Mouse (Mus musculus): ENCODE results near the gene Ramac. TPM values are rescaled to one million over a fixed set of nuclear protein-coding genes. Genes with fewer than 3 reads are reported as not detected.

Ramac gene
- 10 to 100 TPM; 30.0 to 31.1 TPM for total RNA-seq (2021)

DNA sequence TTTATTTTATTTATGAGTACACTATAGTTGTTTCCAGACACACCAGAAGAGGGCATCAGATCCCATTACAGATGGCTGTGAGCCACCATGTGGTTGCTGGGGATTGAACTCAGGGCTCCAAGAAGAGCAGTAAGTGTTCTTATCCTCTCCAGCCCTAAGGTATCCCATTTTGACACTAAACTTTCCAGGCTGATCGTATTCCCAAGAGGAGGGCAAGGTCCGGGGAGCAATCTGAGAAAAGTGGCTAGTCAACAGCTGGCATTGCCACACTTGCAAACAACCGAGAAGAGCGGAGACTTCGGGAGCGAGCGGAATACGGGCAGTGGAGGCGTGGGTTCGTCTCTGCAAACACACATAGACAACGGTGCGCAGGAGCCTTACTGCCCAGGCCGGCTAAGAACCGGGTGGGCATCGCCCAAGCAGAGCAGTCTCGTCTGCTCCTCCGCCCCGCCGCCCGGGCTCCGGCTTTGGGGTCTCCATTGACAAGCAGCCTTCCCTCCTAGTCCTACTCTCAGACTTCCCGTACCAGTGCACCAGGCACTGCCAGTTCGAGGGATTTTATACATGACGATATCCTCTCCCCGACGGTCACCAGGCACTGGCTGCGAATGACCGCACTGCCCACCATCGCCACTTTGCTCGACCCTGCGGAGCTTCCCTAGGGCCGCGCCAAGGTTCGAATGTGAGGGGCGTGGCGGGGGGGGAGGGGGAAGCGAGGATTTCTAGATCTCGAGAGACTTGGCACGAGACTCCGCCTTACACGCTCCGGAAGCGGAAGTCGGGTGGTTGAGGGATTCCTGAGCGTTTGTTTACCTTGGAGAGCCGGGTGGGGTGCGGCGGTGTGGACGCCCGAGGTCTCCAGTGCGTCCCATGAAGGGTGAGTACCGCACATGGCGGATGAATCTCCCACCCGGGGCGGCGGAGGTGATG, at the start of gene Ramac:
Gene Ramac (plus strand): TSS at position 746 of the 930 bp plus-strand sequence.
- DNase-seq (ENCODE audit: low spot score), result peak; percentile 72
- intact Hi-C loops (cut with DNase I), result no loop called here

GRCm38 (mm10) chr7:81718657-81719056, 44.1 kb upstream of the Ramac start:
- DNase-seq (ENCODE audit: low spot score), result no peak

GRCm38 (mm10) chr7:81719216-81719661, 43.5 kb upstream of the Ramac start:
- intact Hi-C loops (cut with DNase I), result no loop called here
- DNase-seq (ENCODE audit: low spot score), result no peak

More at GRCm38 (mm10) chr7:81718657-81719056, 44.1 kb upstream of the Ramac start:
- intact Hi-C loops (cut with DNase I), result no loop called here

GRCm38 (mm10) chr7:81721271-81721670, 41.5 kb upstream of the Ramac start:
- intact Hi-C loops (cut with DNase I), result no loop called here
- no peak for DNase-seq (ENCODE audit: low spot score)

GRCm38 (mm10) chr7:81723851-81724250, 38.9 kb upstream of the Ramac start:
- intact Hi-C loops (cut with DNase I), result no loop called here
- no peak for DNase-seq (ENCODE audit: low spot score)

DNA sequence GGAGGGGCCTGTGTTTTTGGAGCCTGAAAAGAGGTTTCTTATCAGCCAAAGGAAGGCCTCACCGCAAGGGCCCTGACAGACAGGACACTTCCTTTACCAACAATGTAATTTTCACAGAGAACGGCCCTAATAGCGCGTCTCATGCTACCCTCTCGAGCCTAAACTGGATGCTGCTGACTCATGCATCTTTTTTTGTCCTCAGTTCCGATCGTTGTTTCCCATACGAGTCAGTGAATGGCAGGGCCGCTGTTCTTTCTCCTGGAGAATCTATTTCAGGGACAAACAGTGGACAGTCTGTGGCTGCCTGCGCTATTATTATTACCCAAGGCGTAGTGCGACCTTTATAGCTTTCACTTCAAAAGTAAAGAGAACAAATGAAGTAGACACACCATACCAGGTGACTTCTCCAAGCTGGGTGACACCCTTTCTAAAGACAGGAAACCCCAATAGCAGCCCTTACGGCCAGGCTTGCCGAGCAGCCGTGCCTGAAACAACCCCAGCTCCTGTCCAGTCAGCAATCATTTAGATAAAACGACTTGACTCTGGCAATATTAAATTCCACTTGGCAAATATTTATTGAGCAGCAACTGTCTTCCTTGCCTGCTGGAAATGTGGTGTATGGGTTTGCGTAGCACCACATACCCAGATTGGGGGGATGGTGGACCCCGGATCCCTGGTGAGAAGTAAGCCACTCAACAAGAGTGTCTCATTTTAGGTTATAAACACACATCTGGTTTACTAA, 36.6 kb upstream of the Ramac start:
- no peak for DNase-seq (ENCODE audit: low spot score)
- intact Hi-C loops (cut with DNase I), result no loop called here

DNA sequence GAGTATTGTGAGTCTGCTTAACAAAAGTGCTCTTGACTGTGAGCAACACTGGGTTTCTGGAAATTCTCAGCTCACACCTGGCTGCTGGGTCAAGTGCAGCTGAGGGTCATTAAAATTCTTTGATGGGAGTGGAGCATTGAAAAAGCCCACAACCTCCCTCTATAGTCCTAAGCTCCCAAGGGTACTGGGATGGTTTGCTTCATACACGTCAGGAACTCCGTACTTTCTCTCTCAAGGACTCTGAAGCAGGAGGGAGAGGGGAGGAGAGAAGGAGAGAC, 36.1 kb upstream of the Ramac start:
- no peak for DNase-seq (ENCODE audit: low spot score)

GRCm38 (mm10) chr7:81727716-81728115, 35.0 kb upstream of the Ramac start:
- intact Hi-C loops (cut with DNase I), result no loop called here
- no peak for DNase-seq (ENCODE audit: low spot score)

More for the DNA sequence above, 36.1 kb upstream of the Ramac start:
- intact Hi-C loops (cut with DNase I), result no loop called here

DNA sequence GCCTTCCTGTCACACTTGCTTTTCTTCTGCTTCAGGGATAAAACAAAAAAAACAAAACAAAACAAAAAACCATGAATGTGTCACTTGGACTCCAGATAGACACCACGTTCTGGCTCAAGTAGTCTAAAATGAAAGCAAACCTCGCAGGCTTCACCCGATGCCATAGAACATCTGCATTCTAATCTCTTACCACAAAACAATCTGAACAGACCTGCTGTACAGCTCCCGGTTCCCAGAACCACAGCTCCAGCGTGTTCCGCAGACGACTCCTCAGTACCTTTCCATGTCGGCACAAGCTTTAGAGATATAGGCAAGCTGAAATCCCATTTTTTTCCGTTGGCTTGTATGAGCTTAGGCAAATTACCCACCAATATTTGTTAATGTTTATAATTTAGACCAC, 32.9 kb upstream of the Ramac start:
- intact Hi-C loops (cut with DNase I), result no loop called here
- DNase-seq (ENCODE audit: low spot score), result no peak

- DNase-seq (ENCODE audit: low spot score), result no peak
- intact Hi-C loops (cut with DNase I), result no loop called here
Observed at GRCm38 (mm10) chr7:81731181-81731651, 31.5 kb upstream of the Ramac start.

DNA sequence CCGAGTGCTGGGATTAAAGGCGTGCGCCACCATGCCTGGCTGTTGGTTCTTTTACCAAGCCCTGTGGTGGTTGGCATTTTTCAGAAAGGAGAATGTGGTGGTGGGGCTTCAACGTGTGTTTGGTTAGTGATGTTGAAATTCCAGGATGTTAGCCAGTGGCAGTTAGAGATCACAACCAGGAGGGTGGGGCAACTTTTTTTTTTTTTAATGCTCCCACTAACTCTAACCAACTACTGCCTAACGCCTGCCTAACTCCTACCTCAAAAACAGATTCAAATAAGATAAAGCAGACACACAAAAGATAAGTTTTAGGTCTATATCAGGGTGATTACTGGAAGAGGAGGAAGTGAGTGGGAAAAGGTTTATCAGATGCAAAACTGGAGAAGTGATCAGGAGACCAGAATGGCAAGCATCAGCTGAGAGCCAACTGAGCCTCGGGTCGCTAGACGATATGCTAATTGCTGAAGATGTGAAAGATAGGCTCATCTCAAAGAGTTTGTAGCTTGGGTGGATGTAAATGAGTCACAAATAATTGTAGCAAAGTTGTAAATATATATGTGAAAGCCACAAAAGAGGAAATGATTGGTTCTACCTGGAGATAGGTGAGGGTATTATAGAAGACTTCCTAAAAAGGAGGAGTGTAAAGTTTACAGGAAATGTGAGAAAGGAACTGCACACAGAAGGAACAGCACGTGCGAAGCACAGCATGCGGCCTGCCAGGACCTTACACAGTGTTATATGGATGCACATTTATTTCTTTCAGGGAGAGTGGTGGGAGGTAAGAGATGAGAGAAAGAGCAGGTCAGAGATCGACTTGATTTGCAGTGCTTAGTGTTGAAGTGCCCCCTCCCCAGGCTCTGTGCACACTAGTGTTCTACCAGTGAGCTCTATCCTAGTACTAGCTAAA, 30.3 kb upstream of the Ramac start:
- intact Hi-C loops (cut with DNase I), result no loop called here
- DNase-seq (ENCODE audit: low spot score), result no peak

- intact Hi-C loops (cut with DNase I), result no loop called here
- no peak for DNase-seq (ENCODE audit: low spot score)
Observed at GRCm38 (mm10) chr7:81735300-81736048, 27.3 kb upstream of the Ramac start.

DNA sequence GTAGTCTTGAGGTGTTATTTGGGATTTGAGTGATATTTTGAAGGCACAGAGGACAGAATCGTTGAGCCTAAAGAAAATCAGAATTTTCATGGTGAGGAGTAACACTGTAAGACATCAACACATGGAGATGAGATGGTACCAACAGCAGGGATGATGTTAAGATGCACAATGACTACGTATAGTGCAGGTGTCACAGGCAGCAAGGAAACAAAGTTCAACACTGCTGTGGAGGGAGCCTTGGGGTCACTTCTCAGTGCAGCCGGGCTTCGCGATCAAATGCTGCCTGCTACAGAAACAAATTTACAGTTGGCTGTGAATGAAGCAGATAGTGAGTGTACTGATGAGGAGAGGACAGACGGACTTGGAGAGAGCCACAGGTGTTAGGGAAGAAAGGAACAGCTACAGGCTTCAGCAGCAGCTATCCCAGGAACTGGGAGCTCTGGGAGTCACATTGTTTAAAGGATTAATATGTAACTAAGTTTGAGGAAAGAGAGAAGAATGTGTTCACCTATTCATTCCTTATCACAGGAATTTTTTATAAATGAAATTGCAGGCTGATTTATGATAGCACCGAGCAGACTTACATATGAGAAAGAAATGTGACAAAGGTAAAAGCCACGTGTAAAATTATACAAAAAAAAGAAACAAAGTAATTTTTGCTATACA, 23.9 kb upstream of the Ramac start:
- no peak for DNase-seq (ENCODE audit: low spot score)
- intact Hi-C loops (cut with DNase I), result no loop called here

DNA sequence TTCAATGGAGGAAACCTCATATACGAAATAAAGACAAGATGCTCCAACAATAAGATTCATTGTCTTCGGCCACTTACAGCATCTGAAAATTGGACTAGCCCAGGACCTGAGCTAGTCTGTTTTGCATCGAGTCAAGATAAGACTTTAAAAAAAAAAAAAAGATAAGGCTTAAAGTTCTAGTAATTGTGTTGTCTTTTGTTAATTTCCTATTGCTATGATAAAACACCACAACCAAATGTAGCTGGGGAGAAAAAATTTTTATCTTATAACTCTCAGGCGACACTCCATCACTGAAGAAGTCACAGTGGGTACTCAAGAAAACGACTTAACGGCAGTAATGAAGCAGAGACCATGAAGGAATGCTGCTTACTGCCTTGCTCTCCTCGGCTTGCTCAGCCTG, 22.7 kb upstream of the Ramac start:
- intact Hi-C loops (cut with DNase I), result loop anchor here (5.0 to 10.0 kb wide), 3 partner anchors 113 to 345 kb away; no protein-coding TSS in a partner anchor
- DNase-seq (ENCODE audit: low spot score), result no peak

DNA sequence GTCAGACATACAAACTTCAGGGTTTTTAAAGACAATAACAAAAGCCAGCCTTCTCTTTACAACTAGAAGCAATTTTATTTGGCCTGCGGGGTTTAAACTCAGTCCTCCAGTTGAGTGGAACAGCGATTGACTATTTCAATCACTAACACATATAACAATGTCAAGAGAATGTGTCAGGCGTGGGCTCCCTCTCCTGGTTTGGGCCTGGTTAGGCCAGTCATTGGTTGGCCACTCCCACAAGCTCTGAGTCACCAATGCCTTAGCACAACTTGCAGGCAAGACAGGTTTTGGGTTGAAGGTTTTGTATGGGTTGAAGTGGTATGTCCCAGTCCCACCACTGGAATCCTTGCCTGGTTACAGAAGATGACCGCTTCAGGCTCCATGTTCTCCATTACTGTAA, 18.6 kb upstream of the Ramac start:
- DNase-seq (ENCODE audit: low spot score), result no peak
- intact Hi-C loops (cut with DNase I), result loop anchor here (5.0 to 10.0 kb wide), 3 partner anchors 117 to 349 kb away; no protein-coding TSS in a partner anchor

DNA sequence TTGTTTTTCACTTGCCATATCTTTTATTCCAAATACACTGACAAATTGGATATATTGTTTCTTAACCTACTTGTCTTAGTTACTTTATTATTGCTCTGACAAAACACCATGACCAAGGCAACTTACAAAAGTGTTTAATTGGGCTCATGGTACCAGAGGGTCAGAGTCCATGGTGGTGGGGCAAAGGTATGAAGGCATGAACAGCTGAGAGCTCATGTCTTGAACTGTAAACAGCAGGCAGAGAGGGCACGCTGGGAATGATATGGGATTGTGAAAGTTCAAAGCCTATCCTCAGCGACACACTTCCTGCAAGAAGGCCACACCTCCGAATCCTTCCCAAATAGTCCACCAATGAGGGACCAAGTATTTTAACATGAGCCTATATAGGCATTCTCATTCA, 14.8 kb upstream of the Ramac start:
- intact Hi-C loops (cut with DNase I), result loop anchor here (10.0 kb wide), 2 partner anchors 193 to 353 kb away; no protein-coding TSS in a partner anchor
- no peak for DNase-seq (ENCODE audit: low spot score)

GRCm38 (mm10) chr7:81763110-81763845, 553 bp downstream of the Ramac start:
- DNase-seq (ENCODE audit: low spot score), result no peak
- intact Hi-C loops (cut with DNase I), result no loop called here

All from heart, postnatal 25 days (tissue).